Mouse (Mus musculus) bone marrow macrophage, adult 2 months (primary cell): ENCODE data around the gene Dyrk3. TPM values are rescaled to one million over a fixed set of nuclear protein-coding genes. Genes with fewer than 3 reads are reported as not detected.
"Not testable (repeated sequence)": the region's sequence is repeated elsewhere in the genome, so short reads cannot be mapped to it uniquely, and the experiment has no call there.

Source experiments
- H3K27ac ChIP-seq: 2 replicates; pipeline ENCODE4 v1.5.1; 2012; ENCODE audit warnings: low read depth, low read length; ENCODE audit not compliant: insufficient read depth
- H3K4me1 ChIP-seq: 2 replicates; pipeline ENCODE4 v1.6.1; 2012; ENCODE audit warnings: low read length; ENCODE audit not compliant: control insufficient read depth, insufficient read depth
- H3K4me3 ChIP-seq: 2 replicates; pipeline ENCODE4 v1.5.1; 2012; ENCODE audit warnings: mild to moderate bottlenecking, low read length, moderate library complexity; ENCODE audit not compliant: insufficient read depth
- CTCF ChIP-seq: IDR thresholded peaks from 2 replicates; pipeline ENCODE4 v1.5.1; 2012; ENCODE audit warnings: low read depth, mild to moderate bottlenecking, low read length, moderate library complexity
- POLR2A ChIP-seq: IDR thresholded peaks from 2 replicates; pipeline ENCODE4 v1.6.1; 2012; ENCODE audit warnings: mild to moderate bottlenecking, low read depth, low read length, borderline replicate concordance
- polyA plus RNA-seq: library from polyadenylated mRNA; stranded (reverse); fragments of >200 nt; gene quantifications from 2 replicates; pipeline ENCODE4 v1.2.4, GENCODE M21; 2012; ENCODE audit not compliant: missing spikeins, insufficient read depth, insufficient read length

The Dyrk3 gene
- polyA plus RNA-seq, 1 experiment = 1.1 TPM

DNA sequence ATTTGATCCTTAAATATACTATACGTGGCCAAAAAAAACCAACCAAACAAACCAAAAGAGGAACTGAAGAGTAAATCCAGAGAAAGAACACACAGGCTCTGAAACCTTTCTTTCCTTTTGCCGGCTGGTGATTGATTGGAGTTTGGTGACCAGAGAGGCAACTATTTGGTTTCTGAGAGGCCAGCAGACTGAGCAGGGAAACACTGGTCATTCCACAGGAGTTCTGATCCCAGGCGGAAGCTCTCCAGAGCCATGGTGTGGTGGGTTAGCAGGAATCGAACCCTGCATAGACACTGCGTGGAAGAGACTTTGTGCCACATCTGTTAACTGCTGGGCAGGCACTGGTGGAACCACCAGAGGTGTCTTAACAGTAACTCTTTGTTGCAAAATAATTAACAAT is 39.9 kb upstream of the Dyrk3 start:
- H3K4me3 ChIP-seq = no peak overlapping the region
- no peak for TF ChIP-seq POLR2A
- TF ChIP-seq CTCF = no peak
- H3K27ac ChIP-seq = no peak overlapping the region
- H3K4me1 ChIP-seq = peaks cover 36% of the 10 kb centered on the region

DNA sequence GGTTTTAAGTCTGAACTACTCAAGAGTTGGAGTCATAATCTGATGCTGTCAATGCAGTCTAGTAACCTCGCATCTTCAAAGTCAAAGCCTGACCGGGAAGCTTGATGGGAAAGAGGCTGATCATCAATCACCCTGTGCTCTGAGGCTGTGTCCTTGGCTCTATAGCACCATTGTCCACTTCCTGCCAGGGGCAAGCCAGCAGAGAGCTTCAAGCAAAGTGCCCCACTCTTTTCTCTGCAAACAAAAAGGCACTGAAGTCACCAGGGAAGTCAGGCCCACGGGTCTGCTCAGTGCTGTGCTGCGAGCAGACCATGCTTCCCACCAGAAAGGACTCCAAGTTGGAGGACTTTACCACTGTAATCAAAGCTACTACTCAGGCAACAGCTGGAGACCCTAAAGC is 39.1 kb upstream of the Dyrk3 start:
- Histone ChIP-seq H3K4me3 (no peak overlapping the region), H3K27ac (no peak overlapping the region), H3K4me1 (peaks cover 29% of the 10 kb centered on the region)
- TF ChIP-seq CTCF = no peak
- TF ChIP-seq POLR2A = no peak

DNA sequence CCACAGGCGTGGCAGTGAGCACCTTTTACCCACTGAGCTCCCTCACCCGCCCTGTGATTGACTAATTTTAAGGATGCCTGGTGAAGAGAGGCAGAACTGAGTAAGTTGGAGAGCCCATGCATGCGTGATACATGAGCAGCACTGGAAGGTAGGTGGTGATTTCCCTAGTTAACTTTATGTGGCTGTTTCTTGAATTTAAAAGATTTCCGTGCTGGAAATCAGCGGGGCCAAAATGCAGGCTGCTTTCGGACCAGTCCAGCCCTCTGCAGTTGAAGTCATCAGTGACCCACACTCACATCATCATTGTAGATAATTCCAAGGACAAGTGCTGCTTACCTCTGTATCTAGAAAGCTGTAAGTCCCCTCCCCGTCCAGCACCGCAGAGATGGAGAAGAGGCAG is 37.7 kb upstream of the Dyrk3 start:
- no peak for TF ChIP-seq CTCF
- TF ChIP-seq POLR2A = no peak
- H3K4me1 ChIP-seq = peaks cover 24% of the 10 kb centered on the region
- H3K4me3 ChIP-seq = no peak overlapping the region
- H3K27ac ChIP-seq = no peak overlapping the region

DNA sequence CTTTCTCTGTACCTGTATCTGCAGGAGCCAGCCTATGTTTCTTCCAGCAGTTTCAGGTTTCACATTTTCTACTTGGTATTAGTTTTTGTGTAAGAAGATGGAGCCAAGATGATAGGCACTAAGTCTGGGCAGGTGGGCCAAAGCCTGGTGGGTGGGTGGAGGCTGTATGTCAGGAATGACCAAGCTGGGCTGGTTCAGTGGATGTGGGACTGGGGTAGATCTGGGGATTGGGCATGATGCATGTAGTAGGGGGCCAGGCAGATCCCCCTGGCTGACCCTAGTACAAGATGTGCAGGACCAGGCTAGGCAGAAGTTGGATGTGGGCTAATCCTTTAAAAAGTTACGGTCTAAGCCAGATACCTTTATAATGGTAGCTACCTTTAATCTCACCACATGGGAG is 37.0 kb upstream of the Dyrk3 start:
- no peak for TF ChIP-seq POLR2A
- TF ChIP-seq CTCF = no peak
- Histone ChIP-seq H3K27ac (no peak overlapping the region), H3K4me1 (peaks cover 24% of the 10 kb centered on the region), H3K4me3 (no peak overlapping the region)

DNA sequence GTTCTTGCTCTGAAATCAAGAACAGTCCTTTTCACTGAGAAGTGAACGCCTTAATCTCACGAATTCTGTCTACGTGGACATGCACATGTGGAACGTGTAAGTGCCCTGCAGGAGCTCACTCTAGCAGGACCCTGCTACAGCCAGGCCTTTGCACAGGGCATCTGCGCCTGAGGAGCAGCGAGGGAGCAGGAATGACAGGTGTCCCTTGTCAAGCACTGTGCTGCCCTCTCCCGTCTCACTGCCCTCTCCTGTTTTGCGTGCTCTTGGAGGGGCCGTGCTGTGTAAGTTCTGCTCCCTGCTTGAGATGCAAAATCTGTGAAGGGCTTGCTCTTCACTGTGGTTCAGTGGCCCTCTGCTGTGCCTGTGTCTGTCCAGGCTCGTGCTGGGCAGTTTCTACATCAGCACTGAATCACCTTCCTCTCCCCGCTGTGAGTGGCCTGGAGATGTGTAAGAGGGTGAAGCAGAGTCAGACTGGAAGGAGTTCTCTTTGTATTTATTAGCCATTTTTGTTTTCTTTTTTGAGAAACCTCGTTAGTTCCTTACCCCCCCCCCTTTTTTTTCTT is 36.2 kb upstream of the Dyrk3 start:
- Histone ChIP-seq H3K4me3 (no peak overlapping the region), H3K4me1 (peaks cover 24% of the 10 kb centered on the region), H3K27ac (peak overlapping the region; percentile 52)
- TF ChIP-seq CTCF (no peak), POLR2A (no peak)

DNA sequence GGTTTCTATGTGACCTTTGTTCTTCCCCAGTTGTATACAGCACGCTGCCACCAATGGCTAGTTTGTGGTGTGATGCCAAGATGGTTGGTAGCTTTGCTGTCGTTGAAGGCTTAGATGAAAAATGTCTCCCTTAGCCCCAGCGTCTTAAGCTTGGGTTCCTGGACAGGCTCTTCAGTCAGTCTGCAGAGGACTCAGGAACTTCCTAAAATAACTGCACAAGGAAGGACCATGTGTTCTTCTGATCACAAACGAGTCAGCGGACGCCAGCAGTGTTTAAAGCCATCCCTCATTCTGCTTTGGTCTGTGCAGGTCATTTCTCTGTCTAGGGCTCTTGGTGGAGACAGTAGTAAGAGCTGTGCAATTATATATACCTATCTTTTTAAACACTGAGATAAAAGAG is 35.7 kb upstream of the Dyrk3 start:
- TF ChIP-seq CTCF = no peak
- no peak for TF ChIP-seq POLR2A
- Histone ChIP-seq H3K4me1 (peaks cover 24% of the 10 kb centered on the region), H3K4me3 (no peak overlapping the region), H3K27ac (peak overlapping the region; percentile 52)

DNA sequence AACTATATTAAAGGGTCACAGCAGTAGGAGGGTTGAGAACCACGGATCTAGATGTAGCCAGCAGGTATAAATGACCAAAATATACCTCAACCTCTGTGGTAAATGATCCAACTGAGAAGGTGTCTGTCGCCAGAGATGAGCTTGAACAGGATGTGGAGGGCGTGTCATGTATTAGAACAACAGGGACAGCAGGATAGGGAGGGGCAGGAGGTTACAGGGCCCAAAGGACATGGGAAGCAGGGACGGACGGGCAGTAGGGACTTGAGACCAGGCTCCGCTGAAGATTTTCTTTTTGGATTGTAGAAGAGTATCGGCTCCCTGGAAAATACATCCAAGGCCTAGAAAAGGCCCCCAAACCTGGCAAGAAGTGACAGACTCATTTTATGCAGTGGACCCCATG is 34.9 kb upstream of the Dyrk3 start:
- TF ChIP-seq POLR2A (no peak), CTCF (no peak)
- Histone ChIP-seq H3K4me3 (no peak overlapping the region), H3K4me1 (peaks cover 19% of the 10 kb centered on the region), H3K27ac (no peak overlapping the region)

DNA sequence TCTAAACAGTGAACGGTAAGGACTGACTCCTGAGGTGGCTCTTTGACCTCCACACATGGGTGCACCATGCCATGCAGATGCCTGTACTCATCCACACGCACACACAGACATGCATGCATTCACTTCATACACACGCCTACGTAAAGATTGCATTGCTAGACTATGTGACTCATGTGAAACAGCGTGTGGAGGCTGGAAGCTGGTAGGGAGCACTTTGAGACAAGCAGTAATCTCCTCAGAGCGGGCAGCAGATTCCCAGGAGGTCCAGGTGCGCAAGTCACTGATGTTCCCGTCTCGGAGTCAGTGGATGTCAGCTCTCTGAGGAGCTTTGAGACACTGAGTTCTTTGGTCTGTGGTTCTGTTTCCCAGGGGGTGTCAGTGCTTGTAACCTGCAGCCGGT is 29.5 kb upstream of the Dyrk3 start:
- H3K4me3 ChIP-seq = no peak overlapping the region
- H3K4me1 ChIP-seq = no peaks in the 10 kb centered on the region
- TF ChIP-seq CTCF (no peak), POLR2A (no peak)

DNA sequence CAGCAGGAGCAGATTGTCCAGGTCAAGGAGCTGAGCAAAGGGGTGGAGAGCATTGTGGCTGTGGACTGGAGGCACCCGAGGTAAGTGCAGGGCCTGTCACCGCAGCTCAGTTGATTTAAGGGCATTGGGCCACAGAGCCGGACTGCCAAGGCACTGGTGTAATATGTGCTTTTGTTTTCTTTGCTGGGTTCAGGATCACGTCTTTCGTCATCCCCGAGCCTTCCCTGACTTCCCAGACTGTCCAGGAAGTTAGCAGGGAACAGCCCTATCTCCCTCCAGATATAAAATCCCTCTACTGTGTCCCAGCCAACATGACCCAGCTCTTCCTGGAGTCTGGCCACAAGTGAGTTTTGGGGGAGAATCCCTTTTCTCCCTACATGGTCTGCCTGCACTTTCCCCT is 26.3 kb upstream of the Dyrk3 start:
- Histone ChIP-seq H3K27ac (no peak overlapping the region), H3K4me3 (no peak overlapping the region), H3K4me1 (no peaks in the 10 kb centered on the region)
- no peak for TF ChIP-seq CTCF

More for the DNA sequence above, 29.5 kb upstream of the Dyrk3 start:
- H3K27ac ChIP-seq = no peak overlapping the region

DNA sequence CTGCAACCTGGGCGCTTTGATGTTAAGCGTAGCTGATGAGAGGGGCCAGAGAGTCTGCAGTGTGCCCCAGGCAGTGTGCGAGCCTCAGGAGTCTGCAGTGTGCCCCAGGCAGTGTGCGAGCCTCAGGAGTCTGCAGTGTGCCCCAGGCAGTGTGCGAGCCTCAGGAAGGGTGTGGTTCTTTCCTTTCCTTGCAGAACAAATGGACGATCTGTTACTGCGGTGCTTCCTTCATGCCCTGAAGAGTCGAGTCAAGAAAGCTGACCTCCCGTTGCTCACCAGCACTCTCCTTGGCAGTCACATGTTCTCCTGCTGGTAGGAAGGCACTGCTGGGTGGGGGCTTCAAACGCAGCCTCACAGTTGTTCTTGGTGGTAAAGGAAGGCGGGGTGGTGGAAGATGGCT is 23.0 kb upstream of the Dyrk3 start:
- Histone ChIP-seq H3K27ac (no peak overlapping the region), H3K4me1 (no peaks in the 10 kb centered on the region), H3K4me3 (no peak overlapping the region)
- TF ChIP-seq POLR2A (no peak), CTCF (no peak)

DNA sequence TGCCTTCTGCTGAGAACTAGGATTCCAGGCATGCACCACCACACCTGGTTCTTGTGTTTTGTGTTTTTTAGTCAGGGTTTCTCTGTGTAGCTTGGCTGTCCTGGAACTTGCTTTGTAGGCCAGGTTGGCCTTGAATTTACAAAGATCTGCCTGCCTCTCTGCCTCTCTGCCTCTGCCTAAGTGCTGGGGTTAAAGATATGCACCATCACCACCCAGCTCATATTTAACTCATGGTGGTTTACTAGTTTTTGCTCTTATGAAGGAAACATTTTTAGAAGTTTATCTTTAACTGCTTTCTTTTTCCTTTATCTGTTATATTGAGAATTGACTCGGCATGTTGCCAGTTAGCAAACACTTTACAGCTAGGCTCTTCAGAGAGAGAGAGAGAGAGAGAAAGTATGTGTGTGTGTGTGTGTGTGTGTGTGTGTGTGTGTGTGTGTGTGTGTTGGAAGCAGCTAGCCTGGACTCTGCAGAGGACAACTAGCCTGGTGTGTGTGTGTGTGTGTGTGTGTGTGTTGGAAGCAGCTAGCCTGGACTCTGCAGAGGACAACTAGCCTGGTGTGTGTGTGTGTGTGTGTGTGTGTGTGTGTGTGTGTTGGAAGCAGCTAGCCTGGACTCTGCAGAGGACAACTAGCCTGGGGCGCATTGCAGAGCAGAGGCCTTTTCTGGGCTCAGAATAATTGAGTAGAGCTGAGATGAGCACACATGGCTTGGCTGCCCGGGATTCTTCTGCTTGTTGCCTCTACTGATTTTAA is 21.6 kb upstream of the Dyrk3 start:
- not testable (repeated sequence) for H3K4me3 ChIP-seq, H3K4me1 ChIP-seq, H3K27ac ChIP-seq
